Mouse (Mus musculus) C2C12 (cell line): ENCODE data around the gene Tmem97.

Experiments
- CTCF ChIP-seq: IDR thresholded peaks from one replicate; pipeline ENCODE4 v1.5.1; 2011; ENCODE audit not compliant: control insufficient read depth, insufficient read depth, insufficient read length
- USF1 ChIP-seq: IDR thresholded peaks from one replicate; pipeline ENCODE4 v1.6.1; 2011; ENCODE audit warnings: low read depth, mild to moderate bottlenecking, control low read depth, moderate library complexity

GRCm38 (mm10) chr11:78499543-78499942, 51.0 kb downstream of the Tmem97 start:
- TF ChIP-seq CTCF (no peak), USF1 (no peak)
